Mouse (Mus musculus) liver, embryonic 12.5 days (tissue): Measurements from ENCODE around the gene Klhl20. TPM values are rescaled to one million over a fixed set of nuclear protein-coding genes. Genes with fewer than 3 reads are reported as not detected.
"Not testable (repeated sequence)": the region's sequence is repeated elsewhere in the genome, so short reads cannot be mapped to it uniquely, and the experiment has no call there.

Experiments used
- ATAC-seq: fragments of 200-750 bp; cut with Nextera tagmentation; 2 replicates; pipeline ENCODE4 v1.8.0; 2017; ENCODE audit warnings: moderate number of reproducible peaks, mild to moderate bottlenecking, moderate library complexity
- H3K27ac ChIP-seq: fragments of 300-500 bp; sonication (generic); 2 replicates; pipeline ENCODE4 v1.5.1; 2016; ENCODE audit warnings: mild to moderate bottlenecking
- H3K27me3 ChIP-seq: fragments of 300-500 bp; sonication (generic); replicated peaks from 2 replicates; pipeline ENCODE4 v1.6.1; 2016; ENCODE audit warnings: mild to moderate bottlenecking, moderate library complexity
- H3K36me3 ChIP-seq: fragments of 300-500 bp; sonication (generic); 2 replicates; pipeline ENCODE4 v1.6.1; 2016; ENCODE audit warnings: mild to moderate bottlenecking, moderate library complexity
- H3K4me1 ChIP-seq: fragments of 300-500 bp; sonication (generic); 2 replicates; pipeline ENCODE4 v1.6.1; 2016
- H3K4me2 ChIP-seq: fragments of 300-500 bp; sonication (generic); 2 replicates; pipeline ENCODE4 v1.6.1; 2016; ENCODE audit warnings: mild to moderate bottlenecking, moderate library complexity
- H3K4me3 ChIP-seq: fragments of 300-500 bp; sonication (generic); 2 replicates; pipeline ENCODE4 v1.5.1; 2016; ENCODE audit warnings: mild to moderate bottlenecking, moderate library complexity
- H3K9ac ChIP-seq: fragments of 300-500 bp; sonication (generic); 2 replicates; pipeline ENCODE4 v1.6.1; 2016; ENCODE audit warnings: mild to moderate bottlenecking, moderate library complexity
- H3K9me3 ChIP-seq: fragments of 300-500 bp; sonication (generic); replicated peaks from 2 replicates; pipeline ENCODE4 v1.6.1; 2016; ENCODE audit warnings: mild to moderate bottlenecking, moderate library complexity
- WGBS: fragments of 180-500 bp; shearing (Covaris S2); methylation state at CpG from one replicate; pipeline ENCODE4 v1.1.7; 2016; ENCODE audit not compliant: insufficient replicate concordance; 5-methylcytosine and 5-hydroxymethylcytosine counted together
- polyA plus RNA-seq: library from polyadenylated mRNA; unstranded; fragments of >200 nt; fragmentation: Nextera tagmentation; extraction: Ambion mirVana; gene quantifications from 2 replicates; pipeline ENCODE4 v1.2.1, GENCODE M21; 2016

Klhl20 gene
- polyA plus RNA-seq = 9.6 and 10.8 TPM in 2 replicates

GRCm38 (mm10) chr1:161130726-161131664, at the start of gene Klhl20:
Klhl20 (minus strand) TSS chr1:161131511.
- peak within 1 kb of the TSS; percentile 74 for H3K4me3 ChIP-seq
- H3K4me2 ChIP-seq = peak within 1 kb of the TSS; percentile 76
- WGBS = under 1% methylated on average over 41 of the region's 41 CpGs
- peaks cover 12% of the 10 kb centered on the region for H3K4me1 ChIP-seq
- H3K27ac ChIP-seq = peak within 1 kb of the TSS; percentile 83
- H3K27me3 ChIP-seq = peaks cover 4% of the 10 kb centered on the region; the same call in 1 of the 2 replicates
- peak; percentile 94 for ATAC-seq
- H3K36me3 ChIP-seq = peaks cover 13% of the 10 kb centered on the region
- H3K9ac ChIP-seq = peak within 1 kb of the TSS; percentile 81
- H3K9me3 ChIP-seq = no peaks in the 10 kb centered on the region

GRCm38 (mm10) chr1:161180674-161181073, 49.4 kb upstream of the Klhl20 start:
- Histone ChIP-seq H3K9me3 (no peaks in the 10 kb centered on the region), H3K4me2 (no peak overlapping the region), H3K4me3 (no peak overlapping the region), H3K9ac (no peak overlapping the region), H3K27me3 (no peaks in the 10 kb centered on the region), H3K27ac (no peak overlapping the region), H3K4me1 (no peaks in the 10 kb centered on the region), H3K36me3 (no peaks in the 10 kb centered on the region)
- 38% methylated on average over 8 of the region's 8 CpGs for WGBS
- no peak for ATAC-seq

- no peak overlapping the region for H3K27ac ChIP-seq
- WGBS = 3% methylated on average over 40 of the region's 40 CpGs
- peaks cover 76% of the 10 kb centered on the region for H3K27me3 ChIP-seq
- no peaks in the 10 kb centered on the region for H3K36me3 ChIP-seq
- H3K9me3 ChIP-seq = no peaks in the 10 kb centered on the region
- H3K4me3 ChIP-seq = peak overlapping the region; percentile 56
- peak overlapping the region; percentile 42; the same call in 1 of the 2 replicates for H3K9ac ChIP-seq
- H3K4me2 ChIP-seq = peak overlapping the region; percentile 74
- peak; percentile 80 for ATAC-seq
- no peaks in the 10 kb centered on the region for H3K4me1 ChIP-seq
Measured at GRCm38 (mm10) chr1:161170651-161171050, 39.3 kb upstream of the Klhl20 start.

- 28% methylated on average over 4 of the region's 4 CpGs for WGBS
- Histone ChIP-seq H3K9ac (no peak overlapping the region), H3K9me3 (no peaks in the 10 kb centered on the region), H3K4me1 (no peaks in the 10 kb centered on the region; the same call in 1 of the 2 replicates), H3K4me2 (no peak overlapping the region), H3K4me3 (no peak overlapping the region), H3K36me3 (no peaks in the 10 kb centered on the region), H3K27ac (no peak overlapping the region), H3K27me3 (0 out of 2 replicates have a peak, but pooled peaks cover 4% of the 10 kb centered on the region)
- ATAC-seq = no peak
Measured at GRCm38 (mm10) chr1:161160266-161160665, 29.0 kb upstream of the Klhl20 start.

- H3K9me3 ChIP-seq = no peaks in the 10 kb centered on the region
- H3K27ac ChIP-seq = no peak within 1 kb of the TSS
- H3K4me3 ChIP-seq = no peak within 1 kb of the TSS
- H3K9ac ChIP-seq = no peak within 1 kb of the TSS
- ATAC-seq = no peak
- H3K36me3 ChIP-seq = no peaks in the 10 kb centered on the region
- no peaks in the 10 kb centered on the region; the same call in 1 of the 2 replicates for H3K4me1 ChIP-seq
- 0 out of 2 replicates have a peak, but pooled peaks cover 4% of the 10 kb centered on the region for H3K27me3 ChIP-seq
- no peak within 1 kb of the TSS for H3K4me2 ChIP-seq
- WGBS = 67% methylated on average over 3 of the region's 3 CpGs
Measured at GRCm38 (mm10) chr1:161159214-161159613, 27.9 kb upstream of the Klhl20 start, which contains the start of gene Tex50. Tex50 (minus strand) TSS chr1:161159314.

GRCm38 (mm10) chr1:161156546-161156945, 25.2 kb upstream of the Klhl20 start:
- Histone ChIP-seq H3K4me3 (no peak overlapping the region), H3K9ac (no peak overlapping the region), H3K27ac (no peak overlapping the region), H3K36me3 (no peaks in the 10 kb centered on the region), H3K27me3 (0 out of 2 replicates have a peak, but pooled peaks cover 4% of the 10 kb centered on the region), H3K9me3 (no peaks in the 10 kb centered on the region), H3K4me1 (no peaks in the 10 kb centered on the region; the same call in none of the 2 replicates), H3K4me2 (no peak overlapping the region)
- WGBS = 72% methylated on average over 10 of the region's 10 CpGs
- ATAC-seq = no peak

GRCm38 (mm10) chr1:161151098-161151497, 19.8 kb upstream of the Klhl20 start:
- no peaks in the 10 kb centered on the region for H3K9me3 ChIP-seq
- no peak for ATAC-seq
- 66% methylated on average over 6 of the region's 6 CpGs for WGBS
- H3K27ac ChIP-seq = no peak overlapping the region
- no peak overlapping the region for H3K4me2 ChIP-seq
- H3K9ac ChIP-seq = no peak overlapping the region
- no peak overlapping the region for H3K4me3 ChIP-seq
- H3K27me3 ChIP-seq = no peaks in the 10 kb centered on the region
- H3K36me3 ChIP-seq = no peaks in the 10 kb centered on the region
- H3K4me1 ChIP-seq = no peaks in the 10 kb centered on the region; the same call in 1 of the 2 replicates

GRCm38 (mm10) chr1:161147888-161148287, 16.6 kb upstream of the Klhl20 start:
- Histone ChIP-seq H3K27ac (no peak overlapping the region), H3K27me3 (peaks cover 9% of the 10 kb centered on the region), H3K4me1 (no peaks in the 10 kb centered on the region; the same call in 1 of the 2 replicates), H3K9me3 (no peaks in the 10 kb centered on the region), H3K36me3 (no peaks in the 10 kb centered on the region), H3K9ac (no peak overlapping the region), H3K4me2 (no peak overlapping the region), H3K4me3 (no peak overlapping the region)
- ATAC-seq = no peak
- WGBS = 43% methylated on average over 2 of the region's 2 CpGs

GRCm38 (mm10) chr1:161145611-161146010, 14.3 kb upstream of the Klhl20 start:
- H3K9ac ChIP-seq, H3K4me3 ChIP-seq, H3K4me1 ChIP-seq, H3K36me3 ChIP-seq, H3K9me3 ChIP-seq, H3K27ac ChIP-seq, H3K4me2 ChIP-seq, ATAC-seq: not testable (repeated sequence)
- peaks cover 19% of the 10 kb centered on the region for H3K27me3 ChIP-seq
- WGBS = 68% methylated on average over 8 of the region's 8 CpGs

- no peak overlapping the region for H3K27ac ChIP-seq
- peaks cover 5% of the 10 kb centered on the region for H3K4me1 ChIP-seq
- no peak for ATAC-seq
- H3K4me3 ChIP-seq = no peak overlapping the region
- H3K36me3 ChIP-seq = no peaks in the 10 kb centered on the region
- H3K9ac ChIP-seq = no peak overlapping the region
- H3K27me3 ChIP-seq = peaks cover 19% of the 10 kb centered on the region
- no peak overlapping the region for H3K4me2 ChIP-seq
- H3K9me3 ChIP-seq = no peaks in the 10 kb centered on the region
- WGBS = 75% methylated on average over 7 of the region's 7 CpGs
Measured at GRCm38 (mm10) chr1:161143216-161143615, 11.9 kb upstream of the Klhl20 start.

GRCm38 (mm10) chr1:161142531-161143159, 11.3 kb upstream of the Klhl20 start, which contains the start of gene Ankrd45:
Ankrd45 (plus strand) TSS chr1:161142691.
- Histone ChIP-seq H3K4me2 (peak within 1 kb of the TSS; percentile 58), H3K9me3 (no peaks in the 10 kb centered on the region), H3K36me3 (no peaks in the 10 kb centered on the region), H3K4me3 (peak within 1 kb of the TSS; percentile 25), H3K27me3 (peaks cover 19% of the 10 kb centered on the region), H3K27ac (no peak within 1 kb of the TSS), H3K9ac (0 out of 2 replicates have a peak within 1 kb of the TSS, but pooled peaks have one; percentile 10), H3K4me1 (peaks cover 5% of the 10 kb centered on the region)
- WGBS = 11% methylated on average over 33 of the region's 33 CpGs
- peak; percentile 59 for ATAC-seq
